Mouse (Mus musculus): ENCODE results near the gene Pmvk.
A peak's percentile ranks its signal among the peaks of the same experiment; 100 is the strongest.

DNA sequence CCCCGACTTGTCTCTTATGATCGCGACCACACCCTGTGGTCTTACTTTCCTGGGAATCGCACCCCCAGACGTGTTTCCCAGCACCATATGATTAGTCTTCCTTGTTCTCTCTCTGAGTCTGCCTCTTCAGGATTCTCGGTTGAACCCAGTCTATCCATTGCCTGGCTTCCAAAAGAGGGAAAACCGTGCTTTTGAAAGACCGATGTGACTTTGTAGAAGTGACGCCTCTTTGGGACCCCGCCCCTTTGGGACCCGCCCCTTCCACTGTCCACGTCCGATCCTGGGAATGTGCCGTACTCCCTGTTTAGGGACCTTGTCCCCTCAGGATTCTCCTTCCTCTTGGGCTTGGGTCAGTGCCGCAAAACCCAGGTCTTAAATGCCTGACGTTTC lies 35.5 kb upstream of the Pmvk start:
- TF ChIP-seq POLR2A (IDR thresholded peaks at IDR 0.05; ENCODE audit: borderline replicate concordance, extremely low read depth, low read depth, low read length) (peak; percentile 76; the same call in 1 of the 2 replicates), CTCF (IDR thresholded peaks at IDR 0.05; ENCODE audit: insufficient read depth, low read length) (no peak)

Measured in lung, adult 2 months (tissue).